Mouse (Mus musculus) naive thymus-derived CD4-positive, alpha-beta T cell, adult 2 months (primary cell): Measurements from ENCODE around the gene Znhit1.

Experiments used
- DNase-seq: peaks from one replicate; pipeline ENCODE4 v3.0.0-alpha.2; 2011; ENCODE audit warnings: low read depth

The Znhit1 gene

GRCm38 (mm10) chr5:136987934-136988271, at the start of gene Znhit1:
Gene Znhit1 (minus strand): TSS chr5:136988021.
- DNase-seq: no peak

GRCm38 (mm10) chr5:137036211-137036610, 48.4 kb upstream of the Znhit1 start:
- DNase-seq: no peak

- peak; percentile 91 for DNase-seq
Measured at GRCm38 (mm10) chr5:137032641-137033074, 44.8 kb upstream of the Znhit1 start.

- peak; percentile 44 for DNase-seq
Measured at GRCm38 (mm10) chr5:137032033-137032421, 44.2 kb upstream of the Znhit1 start.

GRCm38 (mm10) chr5:137031076-137032032, 43.5 kb upstream of the Znhit1 start:
- peak; percentile 30 for DNase-seq

GRCm38 (mm10) chr5:137030416-137030810, 42.6 kb upstream of the Znhit1 start:
- no peak for DNase-seq

- DNase-seq: peak; percentile 94
Measured at GRCm38 (mm10) chr5:137029643-137030415, 42.0 kb upstream of the Znhit1 start.

- DNase-seq: no peak
Measured at GRCm38 (mm10) chr5:137029273-137029585, 41.4 kb upstream of the Znhit1 start.

GRCm38 (mm10) chr5:137028561-137029272, 40.9 kb upstream of the Znhit1 start:
- DNase-seq: peak; percentile 18

- no peak for DNase-seq
Measured at GRCm38 (mm10) chr5:137026092-137026491, 38.3 kb upstream of the Znhit1 start, which contains the start of gene Vgf. Gene Vgf (plus strand): TSS chr5:137026392.

- DNase-seq: peak; percentile 88
Measured at GRCm38 (mm10) chr5:137025132-137025531, 37.3 kb upstream of the Znhit1 start.

- DNase-seq: no peak
Measured at GRCm38 (mm10) chr5:137024318-137024717, 36.5 kb upstream of the Znhit1 start.

- no peak for DNase-seq
Measured at GRCm38 (mm10) chr5:137015913-137016312, 28.1 kb upstream of the Znhit1 start.

GRCm38 (mm10) chr5:137012401-137012950, 24.7 kb upstream of the Znhit1 start:
- no peak for DNase-seq

GRCm38 (mm10) chr5:137009988-137010387, 22.2 kb upstream of the Znhit1 start:
- peak; percentile 48 for DNase-seq

- DNase-seq: no peak
Measured at GRCm38 (mm10) chr5:137007276-137007675, 19.5 kb upstream of the Znhit1 start.

- no peak for DNase-seq
Measured at GRCm38 (mm10) chr5:137000612-137001011, 12.8 kb upstream of the Znhit1 start.

- no peak for DNase-seq
Measured at GRCm38 (mm10) chr5:136999449-136999848, 11.6 kb upstream of the Znhit1 start.

- DNase-seq: no peak
Measured at GRCm38 (mm10) chr5:136989801-136990200, 2.0 kb upstream of the Znhit1 start.

- DNase-seq: no peak
Measured at GRCm38 (mm10) chr5:136988420-136988819, 599 bp upstream of the Znhit1 start.

GRCm38 (mm10) chr5:136987138-136987933, 485 bp downstream of the Znhit1 start:
- peak; percentile 58 for DNase-seq
